Mouse (Mus musculus) MEL (cell line): Measurements from ENCODE around the gene St7. TPM values are rescaled to one million over a fixed set of nuclear protein-coding genes. Genes with fewer than 3 reads are reported as not detected.

ENCODE experiments used
- DNase-seq: peaks from one replicate; pipeline ENCODE4 v3.0.0; 2011; ENCODE audit warnings: low read depth, low spot score
- H3K27ac ChIP-seq: 2 replicates; pipeline ENCODE4 v1.5.1; 2012; ENCODE audit warnings: low read depth, mild to moderate bottlenecking, control low read depth, low read length, moderate library complexity; ENCODE audit not compliant: control insufficient read depth
- H3K27me3 ChIP-seq, 2 experiments: fragments of 150-350 bp in 1 of 2; sonication (generic) in 1 of 2; 2 replicates each; pipeline ENCODE4 v1.6.1; 2012; ENCODE audit warnings: low read length in 2 of 2, mild to moderate bottlenecking in 2 of 2, improper control_type of control experiment in 1 of 2, moderate library complexity in 1 of 2; ENCODE audit not compliant: insufficient read depth in 2 of 2, control insufficient read depth in 1 of 2
- H3K36me3 ChIP-seq, 2 experiments: 2 replicates each; pipeline ENCODE4 v1.6.1; 2012 to 2014; ENCODE audit warnings: low read length in 2 of 2, improper control_type of control experiment in 1 of 2, inconsistent platforms in 1 of 2, mild to moderate bottlenecking in 1 of 2; ENCODE audit not compliant: insufficient read depth in 2 of 2, control insufficient read depth in 1 of 2
- H3K4me1 ChIP-seq, 2 experiments: fragments of 150-350 bp in 1 of 2; sonication (generic) in 1 of 2; 2 replicates each; pipeline ENCODE4 v1.6.1; 2012; ENCODE audit warnings: low read length in 2 of 2, improper control_type of control experiment in 1 of 2, mild to moderate bottlenecking in 1 of 2; ENCODE audit not compliant: insufficient read depth in 2 of 2, control insufficient read depth in 1 of 2
- H3K4me3 ChIP-seq, 2 experiments: fragments of 150-350 bp in 1 of 2; sonication (generic) in 1 of 2; 2 replicates each; pipeline ENCODE4 v1.5.1; 2012; ENCODE audit warnings: low read depth in 2 of 2, low read length in 2 of 2, mild to moderate bottlenecking in 2 of 2, moderate library complexity in 2 of 2, control low read depth in 1 of 2, improper control_type of control experiment in 1 of 2; ENCODE audit not compliant: control insufficient read depth in 1 of 2, insufficient read depth in 1 of 2
- H3K79me2 ChIP-seq: 2 replicates; pipeline ENCODE4 v1.6.1; 2012; ENCODE audit warnings: mild to moderate bottlenecking, low read length, moderate library complexity; ENCODE audit not compliant: control insufficient read depth, poor library complexity, insufficient read depth
- H3K9ac ChIP-seq: 2 replicates; pipeline ENCODE4 v1.6.1; 2012; ENCODE audit warnings: low read depth, mild to moderate bottlenecking, control low read depth, low read length, moderate library complexity; ENCODE audit not compliant: control insufficient read depth, poor library complexity, severe bottlenecking
- H3K9me3 ChIP-seq: fragments of 150-350 bp; sonication (generic); replicated peaks from 2 replicates; pipeline ENCODE4 v1.6.1; 2012; ENCODE audit warnings: mild to moderate bottlenecking, low read length, improper control_type of control experiment, moderate library complexity; ENCODE audit not compliant: insufficient read depth
- CHD1 ChIP-seq: IDR thresholded peaks from 2 replicates; pipeline ENCODE4 v1.6.1; 2012; ENCODE audit warnings: low read depth, mild to moderate bottlenecking, inconsistent platforms, low read length, improper control_type of control experiment
- CHD2 ChIP-seq: IDR thresholded peaks from 2 replicates; pipeline ENCODE4 v1.6.1; 2011; ENCODE audit warnings: low read length, improper control_type of control experiment
- CTCF ChIP-seq, 3 experiments: IDR thresholded peaks in 2 of 3; conservative IDR thresholded peaks in 1 of 3; 2 replicates each; pipeline ENCODE4 v1.5.1; 2011 to 2012; ENCODE audit warnings: low read length in 3 of 3, low read depth in 2 of 3, mild to moderate bottlenecking in 2 of 3, improper control_type of control experiment in 1 of 3, inconsistent platforms in 1 of 3, mixed read lengths in 1 of 3, moderate library complexity in 1 of 3; ENCODE audit not compliant: control insufficient read depth in 1 of 3, insufficient read depth in 1 of 3, poor library complexity in 1 of 3, severe bottlenecking in 1 of 3
- E2F4 ChIP-seq: IDR thresholded peaks from 2 replicates; pipeline ENCODE4 v1.6.1; 2011; ENCODE audit warnings: low read depth, low read length, improper control_type of control experiment, borderline replicate concordance
- EP300 ChIP-seq, 2 experiments: IDR thresholded peaks; 2 replicates each; pipeline ENCODE4 v1.6.1; 2011; ENCODE audit warnings: improper control_type of control experiment in 2 of 2, low read length in 2 of 2, low read depth in 1 of 2, mild to moderate bottlenecking in 1 of 2
- ETS1 ChIP-seq: IDR thresholded peaks from 2 replicates; pipeline ENCODE4 v1.6.1; 2012; ENCODE audit warnings: low read depth, mild to moderate bottlenecking, inconsistent platforms, low read length, improper control_type of control experiment, moderate library complexity
- GABPA ChIP-seq: IDR thresholded peaks from 2 replicates; pipeline ENCODE4 v1.6.1; 2012; ENCODE audit warnings: low read depth, mild to moderate bottlenecking, inconsistent platforms, low read length, improper control_type of control experiment, moderate library complexity
- GATA1 ChIP-seq: IDR thresholded peaks from 2 replicates; pipeline ENCODE4 v1.6.1; 2011; ENCODE audit warnings: low read depth, low read length, improper control_type of control experiment
- HCFC1 ChIP-seq: IDR thresholded peaks from 2 replicates; pipeline ENCODE4 v1.6.1; 2012; ENCODE audit warnings: low read depth, mild to moderate bottlenecking, inconsistent platforms, low read length, improper control_type of control experiment, moderate library complexity
- JUND ChIP-seq: IDR thresholded peaks from 2 replicates; pipeline ENCODE4 v1.6.1; 2011; ENCODE audit warnings: low read depth, mild to moderate bottlenecking, improper control_type of control experiment, low read length
- KAT2A ChIP-seq: conservative IDR thresholded peaks from 2 replicates; pipeline ENCODE4 v1.6.1; 2012; ENCODE audit warnings: low read depth, low read length, improper control_type of control experiment, inconsistent platforms
- MAFK ChIP-seq: IDR thresholded peaks from 2 replicates; pipeline ENCODE4 v1.6.1; 2011; ENCODE audit warnings: low read depth, mild to moderate bottlenecking, low read length, improper control_type of control experiment, borderline replicate concordance
- MAX ChIP-seq: IDR thresholded peaks from 2 replicates; pipeline ENCODE4 v1.6.1; 2011; ENCODE audit warnings: low read length, improper control_type of control experiment
- MAZ ChIP-seq: IDR thresholded peaks from 2 replicates; pipeline ENCODE4 v1.6.1; 2012; ENCODE audit warnings: low read depth, mild to moderate bottlenecking, inconsistent platforms, low read length, improper control_type of control experiment
- MEF2A ChIP-seq: IDR thresholded peaks from 2 replicates; pipeline ENCODE4 v1.6.1; 2014; ENCODE audit warnings: low read depth, mild to moderate bottlenecking, inconsistent platforms, low read length, improper control_type of control experiment; ENCODE audit not compliant: poor library complexity, insufficient replicate concordance, severe bottlenecking; ENCODE audit errors: extremely low read depth
- NRF1 ChIP-seq: IDR thresholded peaks from 2 replicates; pipeline ENCODE4 v1.6.1; 2014; ENCODE audit warnings: low read depth, mild to moderate bottlenecking, inconsistent platforms, low read length, improper control_type of control experiment, moderate library complexity; ENCODE audit not compliant: poor library complexity, insufficient read depth, severe bottlenecking
- POLR2AphosphoS5 ChIP-seq: IDR thresholded peaks from 2 replicates; pipeline ENCODE4 v1.6.1; 2012; ENCODE audit warnings: low read depth, borderline replicate concordance, mild to moderate bottlenecking, inconsistent platforms, low read length, moderate library complexity, mixed read lengths
- SIN3A ChIP-seq: IDR thresholded peaks from 2 replicates; pipeline ENCODE4 v1.6.1; 2012; ENCODE audit warnings: low read length, improper control_type of control experiment, inconsistent platforms
- SMC3 ChIP-seq: IDR thresholded peaks from 2 replicates; pipeline ENCODE4 v1.6.1; 2011; ENCODE audit warnings: low read depth, low read length, improper control_type of control experiment
- TAL1 ChIP-seq: IDR thresholded peaks from 2 replicates; pipeline ENCODE4 v1.6.1; 2012; ENCODE audit warnings: mild to moderate bottlenecking, inconsistent platforms, low read length, moderate library complexity, mixed read lengths
- TBP ChIP-seq: IDR thresholded peaks from 2 replicates; pipeline ENCODE4 v1.8.0; 2011; ENCODE audit warnings: low read depth, low read length, improper control_type of control experiment
- TCF12 ChIP-seq: IDR thresholded peaks from 2 replicates; pipeline ENCODE4 v1.6.1; 2014; ENCODE audit warnings: low read depth, mild to moderate bottlenecking, inconsistent platforms, low read length, improper control_type of control experiment, moderate library complexity
- USF2 ChIP-seq, 2 experiments: IDR thresholded peaks; 2 replicates each; pipeline ENCODE4 v1.6.1; 2011 to 2012; ENCODE audit warnings: improper control_type of control experiment in 2 of 2, low read length in 2 of 2, borderline replicate concordance in 1 of 2, inconsistent platforms in 1 of 2, low read depth in 1 of 2, mild to moderate bottlenecking in 1 of 2; ENCODE audit not compliant: insufficient read depth in 1 of 2
- ZC3H11A ChIP-seq: IDR thresholded peaks from 2 replicates; pipeline ENCODE4 v1.6.1; 2012; ENCODE audit warnings: low read depth, mild to moderate bottlenecking, inconsistent platforms, low read length, improper control_type of control experiment
- polyA plus RNA-seq, 2 experiments: library from polyadenylated mRNA; stranded (reverse) in 1 of 2; unstranded in 1 of 2; fragments of >175 nt in 1 of 2; fragments of >200 nt in 1 of 2; gene quantifications; 2 replicates each; pipeline versions ENCODE4 v1.2.1 to v1.2.4; 2012; ENCODE audit warnings: low replicate concordance in 2 of 2, low read depth in 1 of 2; ENCODE audit not compliant: insufficient read length in 2 of 2, insufficient read depth in 1 of 2, missing spikeins in 1 of 2
- total RNA-seq: library from RNA; depleted of rRNA; stranded (reverse); fragments of 300-350 nt; gene quantifications from 2 replicates; pipeline ENCODE4 v1.2.3, GENCODE M21; 2012

St7 gene
- total and polyA plus RNA-seq, 3 experiments, result 34.4 to 48.5 TPM; not detected in 1

DNA sequence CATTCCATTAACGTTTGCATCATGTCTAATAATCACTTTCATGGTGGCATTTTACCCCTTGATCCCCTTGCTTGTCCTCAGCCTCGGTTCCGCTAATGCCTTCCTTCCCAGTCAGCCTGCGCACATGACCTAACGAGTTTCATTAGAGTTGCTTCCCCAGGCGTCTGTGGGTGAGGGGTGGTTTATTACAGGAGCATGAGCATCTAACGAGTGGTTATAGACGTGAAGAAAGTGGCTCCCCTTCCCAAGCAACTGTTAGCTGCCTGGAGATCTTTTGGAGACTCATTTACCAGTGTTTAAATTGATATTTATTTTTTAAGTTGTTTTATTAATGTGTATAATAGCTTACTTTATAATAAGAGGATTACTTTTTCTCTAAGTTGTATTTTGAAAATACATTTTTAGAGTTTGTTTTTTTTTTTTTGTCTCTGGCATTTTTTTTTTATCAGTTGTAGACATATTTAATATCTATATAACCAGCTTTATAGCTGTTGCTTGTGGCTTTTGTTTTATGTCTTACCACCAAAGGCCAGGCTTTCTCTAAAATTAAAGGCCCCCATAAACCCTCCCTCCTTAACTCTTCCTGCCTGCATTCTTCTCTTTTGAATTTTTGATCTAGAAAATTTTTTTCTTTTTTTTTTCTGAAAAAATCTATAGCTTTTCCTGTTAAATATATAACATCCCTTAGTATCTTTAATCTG, 78.1 kb downstream of the St7 start (continued):
- TF ChIP-seq TAL1, result peak; percentile 77
- no peak for TF ChIP-seq KAT2A
- TF ChIP-seq CHD1, result no peak
- no peak; the same call in none of the 2 replicates for TF ChIP-seq TBP
- TF ChIP-seq EP300 (IDR thresholded peaks at IDR 0.05; ENCODE audit: low read depth in 1 of 2, low read length in 2 of 2), result peak; percentile 90 to 91
- TF ChIP-seq JUND, result no peak; the same call in 1 of the 2 replicates
- TF ChIP-seq NRF1, result peak; percentile 55; the same call in 1 of the 2 replicates
- TF ChIP-seq SMC3, result no peak
- 0 out of 4 replicates have a peak, but pooled peaks of 1 of the 2 experiments have one; percentile 30 for TF ChIP-seq USF2 (IDR thresholded peaks at IDR 0.05; ENCODE audit: borderline replicate concordance in 1 of 2, insufficient read depth in 1 of 2, low read depth in 1 of 2, low read length in 2 of 2)
- TF ChIP-seq CHD2, result peak; percentile 36; the same call in 1 of the 2 replicates
- TF ChIP-seq GATA1, result peak; percentile 75
- no peak for TF ChIP-seq HCFC1

DNA sequence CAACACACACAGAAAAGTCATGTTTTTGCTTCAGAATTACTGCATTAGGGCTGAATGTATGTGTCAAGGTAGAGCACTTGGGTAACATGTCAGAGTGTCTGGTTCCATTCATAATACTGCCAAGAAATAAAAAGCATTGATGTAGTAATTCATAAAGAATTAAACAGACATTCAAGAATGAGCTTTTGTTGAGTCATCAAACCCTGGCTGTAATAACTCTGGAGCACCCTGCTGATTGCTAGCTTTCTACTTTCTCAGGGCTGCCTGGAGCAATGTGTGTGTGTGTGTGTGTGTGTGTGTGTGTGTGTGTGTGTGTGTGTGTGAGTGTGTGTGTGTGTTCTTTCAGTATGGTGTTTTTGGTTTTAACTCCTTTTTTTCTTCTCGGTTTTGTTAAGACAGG, 78.7 kb downstream of the St7 start:
- Histone ChIP-seq H3K9ac (peak overlapping the region; percentile 55), H3K4me3 (peak overlapping the region in 1 of 2 experiments; percentile 16; a peak in 2 of 4 replicates), H3K27ac (peak overlapping the region; percentile 86), H3K9me3 (no peaks in the 10 kb centered on the region), H3K4me1 (peaks cover 30 to 51% of the 10 kb centered on the region in 2 experiments), H3K79me2 (peaks cover 38% of the 10 kb centered on the region), H3K36me3 (peaks cover 0 to 56% of the 10 kb centered on the region in 2 experiments; a peak in 3 of 4 replicates), H3K27me3 (no peaks in the 10 kb centered on the region)
- peak; percentile 69 for DNase-seq
- TF ChIP-seq MEF2A (no peak), MAX (no peak), CHD2 (no peak), MAFK (peak; percentile 47; the same call in 1 of the 2 replicates), ETS1 (peak; percentile 49), TBP (no peak), GABPA (no peak), TCF12 (peak; percentile 16; the same call in 1 of the 2 replicates), EP300 (IDR thresholded peaks at IDR 0.05; ENCODE audit: low read depth in 1 of 2, low read length in 2 of 2) (0 out of 4 replicates have a peak, but pooled peaks of 1 of the 2 experiments have one; percentile 5), POLR2AphosphoS5 (no peak), CTCF (IDR thresholded peaks at IDR 0.05 in 2 of 3, conservative IDR thresholded peaks at IDR 0.05 in 1 of 3; ENCODE audit: control insufficient read depth in 1 of 3, insufficient read depth in 1 of 3, low read depth in 2 of 3, low read length in 3 of 3, poor library complexity in 1 of 3, severe bottlenecking in 1 of 3) (no peak), E2F4 (no peak), SIN3A (no peak), ZC3H11A (no peak), MAZ (no peak)
